Mouse (Mus musculus): ENCODE measurements around the gene Slc47a1.

DNA sequence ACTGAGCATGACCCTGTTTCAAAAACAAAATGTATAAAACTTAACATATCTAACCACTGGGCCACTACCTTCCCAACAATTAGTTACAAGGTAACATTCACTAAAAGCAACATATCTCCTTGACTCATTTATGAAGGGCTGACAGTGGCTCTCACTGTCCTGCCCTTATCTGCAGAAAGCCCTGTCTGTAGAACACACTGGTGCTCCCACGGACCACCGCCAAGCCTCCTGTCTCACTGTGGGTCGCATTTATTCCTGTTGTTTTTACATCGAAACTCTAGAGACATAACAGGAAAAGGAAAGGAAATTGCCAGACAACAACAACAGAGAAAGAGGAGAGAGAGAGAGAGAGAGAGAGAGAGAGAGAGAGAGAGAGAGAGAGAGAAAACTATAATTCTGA lies 36.9 kb downstream of the Slc47a1 start:
- TF ChIP-seq CTCF (IDR thresholded peaks at IDR 0.05; ENCODE audit: low read depth), result no peak
- no peak for TF ChIP-seq EP300 (IDR thresholded peaks at IDR 0.05; ENCODE audit: low read depth)

All from heart, postnatal 0 days (tissue).